ENCODE assay signal across 18 mouse cellular contexts in genomic region chr5:32955716-32956115, GRCm38 (mm10).
"Had no signal": no experiment of that assay in that cellular context is flagged by ENCODE, and none has a peak within 500 bp of the region (broad histone marks: within the 10 kb centered on the region; RNA-seq: fewer than 3 reads in every experiment).

No protein-coding gene starts in this region.

- H3K27ac ChIP-seq: midbrain, embryonic 10.5 days; midbrain, embryonic 12.5 days; neural tube, embryonic 13.5 days; neural tube, embryonic 15.5 days had no signal

- H3K4me1 ChIP-seq: midbrain, embryonic 10.5 days; midbrain, embryonic 12.5 days; neural tube, embryonic 13.5 days; neural tube, embryonic 15.5 days had no signal

- H3K9me3 ChIP-seq: midbrain, embryonic 10.5 days; midbrain, embryonic 12.5 days; neural tube, embryonic 13.5 days; neural tube, embryonic 15.5 days had no signal

- DNase-seq: lung, adult 18-20 months; lung, embryonic 14.5 days; lung, postnatal 10 days; lung, postnatal 4 days; midbrain, embryonic 14.5 days; right cerebral cortex, adult 18-20 months; right cerebral cortex, postnatal 25 days; right cerebral cortex, postnatal 4 days; spleen, adult 18-20 months; thymus, adult 2 months; thymus, postnatal 25 days; thymus, postnatal 4 days had no signal

- H3K27me3 ChIP-seq: midbrain, embryonic 12.5 days; neural tube, embryonic 13.5 days; neural tube, embryonic 15.5 days had no signal

- H3K4me2 ChIP-seq: lung, embryonic 14.5 days; midbrain, embryonic 12.5 days; neural tube, embryonic 13.5 days; neural tube, embryonic 15.5 days had no signal

- ATAC-seq: midbrain, embryonic 16.5 days had no signal

- H3K4me3 ChIP-seq: midbrain, embryonic 10.5 days; midbrain, embryonic 12.5 days; myocyte; neural tube, embryonic 13.5 days; neural tube, embryonic 15.5 days had no signal

- H3K9ac ChIP-seq: lung, embryonic 14.5 days; midbrain, embryonic 12.5 days; neural tube, embryonic 13.5 days; neural tube, embryonic 15.5 days had no signal
